Mouse (Mus musculus): ENCODE data around the gene 3110082I17Rik. TPM values are rescaled to one million over a fixed set of nuclear protein-coding genes. Genes with fewer than 3 reads are reported as not detected.
A peak's percentile ranks its signal among the peaks of the same experiment; 100 is the strongest.

Gene 3110082I17Rik
- polyA plus RNA-seq, 1 experiment from 2014 or later, result 30.6 TPM

GRCm38 (mm10) chr5:139378986-139379629, 81.2 kb downstream of the 3110082I17Rik start:
- Histone ChIP-seq H3K4me2 (no peak overlapping the region), H3K9me3 (no peaks in the 10 kb centered on the region), H3K27ac (no peak overlapping the region), H3K36me3 (replicated peaks) (no peaks in the 10 kb centered on the region; the same call in 1 of the 2 replicates), H3K27me3 (peaks cover 7% of the 10 kb centered on the region; the same call in 1 of the 2 replicates), H3K4me3 (replicated peaks) (no peak overlapping the region), H3K9ac (no peak overlapping the region), H3K4me1 (peaks cover 13% of the 10 kb centered on the region)
- ATAC-seq (ENCODE audit: low FRiP score), result no peak
- WGBS, result 63% methylated on average over 21 of the region's 21 CpGs

- H3K9ac ChIP-seq, result no peak overlapping the region
- 90% methylated on average over 7 of the region's 7 CpGs for WGBS
- no peaks in the 10 kb centered on the region; the same call in 1 of the 2 replicates for H3K36me3 ChIP-seq (replicated peaks)
- H3K4me3 ChIP-seq (replicated peaks), result no peak overlapping the region
- no peak overlapping the region for H3K4me2 ChIP-seq
- H3K4me1 ChIP-seq, result peaks cover 13% of the 10 kb centered on the region
- H3K27ac ChIP-seq, result no peak overlapping the region
- peaks cover 7% of the 10 kb centered on the region; the same call in 1 of the 2 replicates for H3K27me3 ChIP-seq
- no peaks in the 10 kb centered on the region for H3K9me3 ChIP-seq
- ATAC-seq (ENCODE audit: low FRiP score), result no peak
These were observed 82.1 kb downstream of the 3110082I17Rik start for GRCm38 (mm10) chr5:139378271-139378556.

- no peaks in the 10 kb centered on the region; the same call in 1 of the 2 replicates for H3K36me3 ChIP-seq (replicated peaks)
- no peaks in the 10 kb centered on the region for H3K9me3 ChIP-seq
- WGBS, result 88% methylated on average over 18 of the region's 18 CpGs
- H3K27ac ChIP-seq, result 0 out of 2 replicates have a peak within 1 kb of the TSS, but pooled peaks have one; percentile 42
- H3K4me2 ChIP-seq, result no peak within 1 kb of the TSS
- H3K27me3 ChIP-seq, result peaks cover 7% of the 10 kb centered on the region; the same call in 1 of the 2 replicates
- no peak within 1 kb of the TSS for H3K4me3 ChIP-seq (replicated peaks)
- ATAC-seq (ENCODE audit: low FRiP score), result no peak
- no peak within 1 kb of the TSS for H3K9ac ChIP-seq
- peaks cover 14% of the 10 kb centered on the region for H3K4me1 ChIP-seq
These were observed 82.7 kb downstream of the 3110082I17Rik start, which contains the start of gene Gpr146 for GRCm38 (mm10) chr5:139377468-139378270. TSS of gene Gpr146 (plus strand) at chr5:139377697.

GRCm38 (mm10) chr5:139374841-139375240, 85.5 kb downstream of the 3110082I17Rik start:
- Histone ChIP-seq H3K27me3 (0 out of 2 replicates have a peak, but pooled peaks cover 4% of the 10 kb centered on the region), H3K4me3 (replicated peaks) (no peak overlapping the region), H3K36me3 (replicated peaks) (no peaks in the 10 kb centered on the region), H3K4me2 (no peak overlapping the region), H3K4me1 (peaks cover 28% of the 10 kb centered on the region), H3K9ac (no peak overlapping the region), H3K9me3 (no peaks in the 10 kb centered on the region), H3K27ac (no peak overlapping the region)
- ATAC-seq (ENCODE audit: low FRiP score), result no peak
- WGBS, result 88% methylated on average over 2 of the region's 2 CpGs

GRCm38 (mm10) chr5:139373889-139374444, 86.4 kb downstream of the 3110082I17Rik start:
- no peak overlapping the region for H3K4me3 ChIP-seq (replicated peaks)
- H3K36me3 ChIP-seq (replicated peaks), result no peaks in the 10 kb centered on the region
- 0 out of 2 replicates have a peak, but pooled peaks cover 4% of the 10 kb centered on the region for H3K27me3 ChIP-seq
- H3K4me2 ChIP-seq, result no peak overlapping the region
- H3K9ac ChIP-seq, result no peak overlapping the region
- H3K27ac ChIP-seq, result no peak overlapping the region
- no peaks in the 10 kb centered on the region for H3K9me3 ChIP-seq
- H3K4me1 ChIP-seq, result peaks cover 24% of the 10 kb centered on the region
- no peak for ATAC-seq (ENCODE audit: low FRiP score)
- 86% methylated on average over 6 of the region's 6 CpGs for WGBS

- peaks cover 26% of the 10 kb centered on the region for H3K4me1 ChIP-seq
These were observed 87.2 kb downstream of the 3110082I17Rik start for GRCm38 (mm10) chr5:139373126-139373525.

GRCm38 (mm10) chr5:139371631-139372401, 88.5 kb downstream of the 3110082I17Rik start:
- WGBS, result 2% methylated on average over 38 of the region's 39 CpGs
- Histone ChIP-seq H3K27ac (peak overlapping the region; percentile 75), H3K9me3 (no peaks in the 10 kb centered on the region), H3K4me3 (replicated peaks) (peak overlapping the region; percentile 62), H3K9ac (peak overlapping the region; percentile 80), H3K27me3 (0 out of 2 replicates have a peak, but pooled peaks cover 4% of the 10 kb centered on the region), H3K36me3 (replicated peaks) (no peaks in the 10 kb centered on the region), H3K4me1 (peaks cover 26% of the 10 kb centered on the region), H3K4me2 (peak overlapping the region; percentile 82)
- peak; percentile 97 for ATAC-seq (ENCODE audit: low FRiP score)

More at GRCm38 (mm10) chr5:139373126-139373525, 87.2 kb downstream of the 3110082I17Rik start:
- Histone ChIP-seq H3K36me3 (replicated peaks) (no peaks in the 10 kb centered on the region), H3K27ac (no peak overlapping the region), H3K4me3 (replicated peaks) (no peak overlapping the region), H3K9me3 (no peaks in the 10 kb centered on the region), H3K27me3 (0 out of 2 replicates have a peak, but pooled peaks cover 4% of the 10 kb centered on the region), H3K9ac (no peak overlapping the region), H3K4me2 (no peak overlapping the region)
- 84% methylated on average over 3 of the region's 3 CpGs for WGBS
- ATAC-seq (ENCODE audit: low FRiP score), result no peak

GRCm38 (mm10) chr5:139371118-139371517, 89.2 kb downstream of the 3110082I17Rik start:
- Histone ChIP-seq H3K27me3 (0 out of 2 replicates have a peak, but pooled peaks cover 4% of the 10 kb centered on the region), H3K9me3 (no peaks in the 10 kb centered on the region), H3K4me3 (replicated peaks) (no peak overlapping the region), H3K4me1 (peaks cover 26% of the 10 kb centered on the region), H3K9ac (no peak overlapping the region; the same call in 1 of the 2 replicates), H3K4me2 (peak overlapping the region; percentile 82), H3K36me3 (replicated peaks) (no peaks in the 10 kb centered on the region), H3K27ac (no peak overlapping the region)
- WGBS, result 56% methylated on average over 5 of the region's 5 CpGs
- ATAC-seq (ENCODE audit: low FRiP score), result no peak

- WGBS, result 86% methylated on average over 6 of the region's 6 CpGs
- Histone ChIP-seq H3K4me1 (peaks cover 26% of the 10 kb centered on the region), H3K4me2 (no peak overlapping the region), H3K9me3 (no peaks in the 10 kb centered on the region), H3K27ac (no peak overlapping the region), H3K27me3 (0 out of 2 replicates have a peak, but pooled peaks cover 4% of the 10 kb centered on the region), H3K36me3 (replicated peaks) (no peaks in the 10 kb centered on the region), H3K4me3 (replicated peaks) (no peak overlapping the region), H3K9ac (no peak overlapping the region)
- ATAC-seq (ENCODE audit: low FRiP score), result no peak
These were observed 90.0 kb downstream of the 3110082I17Rik start for GRCm38 (mm10) chr5:139370336-139370735.

- Histone ChIP-seq H3K4me2 (no peak overlapping the region), H3K4me3 (replicated peaks) (no peak overlapping the region), H3K36me3 (replicated peaks) (no peaks in the 10 kb centered on the region), H3K27ac (no peak overlapping the region), H3K4me1 (peaks cover 37% of the 10 kb centered on the region), H3K9me3 (no peaks in the 10 kb centered on the region), H3K9ac (no peak overlapping the region), H3K27me3 (0 out of 2 replicates have a peak, but pooled peaks cover 4% of the 10 kb centered on the region)
- ATAC-seq (ENCODE audit: low FRiP score), result no peak
- 82% methylated on average over 11 of the region's 11 CpGs for WGBS
These were observed 91.5 kb downstream of the 3110082I17Rik start for GRCm38 (mm10) chr5:139368638-139369320.

GRCm38 (mm10) chr5:139367884-139368458, 92.4 kb downstream of the 3110082I17Rik start:
- Histone ChIP-seq H3K27me3 (0 out of 2 replicates have a peak, but pooled peaks cover 4% of the 10 kb centered on the region), H3K9me3 (no peaks in the 10 kb centered on the region), H3K9ac (no peak overlapping the region), H3K4me2 (no peak overlapping the region), H3K4me1 (peaks cover 37% of the 10 kb centered on the region), H3K4me3 (replicated peaks) (no peak overlapping the region), H3K27ac (no peak overlapping the region), H3K36me3 (replicated peaks) (no peaks in the 10 kb centered on the region)
- ATAC-seq (ENCODE audit: low FRiP score), result no peak
- 97% methylated on average over 4 of the region's 4 CpGs for WGBS
